Mouse (Mus musculus): Measurements from ENCODE around the gene Zfp740.

GRCm38 (mm10) chr15:102250521-102250920, 47.5 kb downstream of the Zfp740 start:
- no peak for TF ChIP-seq TAL1 (IDR thresholded peaks at IDR 0.05; ENCODE audit: low read length)
- TF ChIP-seq GATA1 (IDR thresholded peaks at IDR 0.05; ENCODE audit: low read length), result no peak
